Mouse (Mus musculus) heart, embryonic 13.5 days (tissue): ENCODE results near the gene Trim2. TPM values are rescaled to one million over a fixed set of nuclear protein-coding genes. Genes with fewer than 3 reads are reported as not detected.

Experiments used
- ATAC-seq: fragments of 200-750 bp; cut with Nextera tagmentation; 2 replicates; pipeline ENCODE4 v1.8.0; 2017; ENCODE audit warnings: moderate TSS enrichment; ENCODE audit not compliant: insufficient number of reproducible peaks, low FRiP score, low TSS enrichment; ENCODE audit errors: extremely low read depth
- H3K27ac ChIP-seq: fragments of 300-500 bp; sonication (generic); replicated peaks from 2 replicates; pipeline ENCODE4 v1.5.1; 2015; ENCODE audit warnings: moderate library complexity, mild to moderate bottlenecking, inconsistent platforms
- H3K27me3 ChIP-seq: fragments of 300-500 bp; sonication (generic); replicated peaks from 2 replicates; pipeline ENCODE4 v1.6.1; 2015; ENCODE audit warnings: mild to moderate bottlenecking, inconsistent platforms
- H3K36me3 ChIP-seq: fragments of 300-500 bp; sonication (generic); 2 replicates; pipeline ENCODE4 v1.6.1; 2015; ENCODE audit warnings: mild to moderate bottlenecking, inconsistent platforms
- H3K4me1 ChIP-seq: fragments of 300-500 bp; sonication (generic); 2 replicates; pipeline ENCODE4 v1.6.1; 2015; ENCODE audit warnings: inconsistent platforms
- H3K4me2 ChIP-seq: fragments of 300-500 bp; sonication (generic); 2 replicates; pipeline ENCODE4 v1.6.1; 2015; ENCODE audit warnings: inconsistent platforms, mild to moderate bottlenecking, moderate library complexity
- H3K4me3 ChIP-seq: fragments of 300-500 bp; sonication (generic); 2 replicates; pipeline ENCODE4 v1.5.1; 2015; ENCODE audit warnings: moderate library complexity, mild to moderate bottlenecking, inconsistent platforms
- H3K9ac ChIP-seq: fragments of 300-500 bp; sonication (generic); 2 replicates; pipeline ENCODE4 v1.6.1; 2015; ENCODE audit warnings: inconsistent platforms, mild to moderate bottlenecking, moderate library complexity
- H3K9me3 ChIP-seq: fragments of 300-500 bp; sonication (generic); 2 replicates; pipeline ENCODE4 v1.6.1; 2016; ENCODE audit warnings: inconsistent platforms
- WGBS: fragments of 180-500 bp; shearing (Covaris S2); methylation state at CpG from one replicate; pipeline ENCODE4 v1.1.7; 2015; ENCODE audit warnings: mixed read lengths; 5-methylcytosine and 5-hydroxymethylcytosine counted together
- polyA plus RNA-seq: library from polyadenylated mRNA; unstranded; fragments of >200 nt; fragmentation: Nextera tagmentation; extraction: Ambion mirVana; gene quantifications from 2 replicates; pipeline ENCODE4 v1.2.1, GENCODE M21; 2015

Gene Trim2
- polyA plus RNA-seq, 1 experiment from 2014 or later = 7.6 TPM

DNA sequence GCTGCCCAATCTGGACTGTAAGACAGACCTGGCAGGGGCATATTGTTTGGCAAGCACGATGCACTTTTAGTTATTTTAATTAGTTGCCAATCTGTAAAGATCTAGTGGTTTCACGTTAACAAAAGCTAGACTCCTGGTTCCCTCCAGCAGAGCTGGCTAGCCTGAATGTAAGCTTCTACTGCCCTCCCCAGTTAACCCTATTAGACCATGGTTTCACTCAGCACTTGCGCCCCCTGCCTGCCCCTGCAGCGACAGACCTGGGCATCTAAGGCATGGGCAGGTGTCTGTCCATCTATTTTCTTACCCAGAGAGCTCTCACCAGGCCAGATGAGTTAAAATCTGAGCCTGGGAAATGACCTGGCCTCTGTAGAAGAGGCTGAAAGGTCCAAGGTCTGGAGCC is 4.4 kb downstream of the Trim2 start:
- no peaks in the 10 kb centered on the region for H3K36me3 ChIP-seq
- peaks cover 18% of the 10 kb centered on the region for H3K4me1 ChIP-seq
- H3K9me3 ChIP-seq = 0 out of 2 replicates have a peak, but pooled peaks cover 3% of the 10 kb centered on the region
- H3K27me3 ChIP-seq = peaks cover 58% of the 10 kb centered on the region
- H3K4me2 ChIP-seq = no peak overlapping the region
- H3K27ac ChIP-seq = no peak overlapping the region
- H3K4me3 ChIP-seq = no peak overlapping the region
- WGBS = 18% methylated on average over 4 of the region's 4 CpGs
- no peak overlapping the region for H3K9ac ChIP-seq
- ATAC-seq = no peak

DNA sequence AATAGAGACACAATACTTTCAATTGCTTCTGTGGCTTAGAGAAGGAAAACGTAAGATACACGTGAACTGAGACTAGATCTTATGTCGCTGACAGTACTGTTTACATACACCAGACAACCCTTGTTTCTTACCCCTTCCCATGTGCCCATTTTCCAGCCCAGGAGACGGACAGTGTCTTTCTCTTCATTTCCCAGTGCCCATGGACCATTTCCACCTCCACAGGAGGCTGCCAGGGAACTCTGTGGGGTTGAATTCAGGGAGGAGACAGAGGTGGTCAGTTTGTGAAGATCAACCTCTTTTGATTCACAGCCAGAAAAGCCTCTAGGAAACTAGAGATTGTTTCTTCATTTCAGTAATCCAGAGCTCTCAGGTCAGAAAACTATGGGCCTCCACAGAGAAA is 5.0 kb downstream of the Trim2 start:
- Histone ChIP-seq H3K4me1 (peaks cover 18% of the 10 kb centered on the region), H3K9me3 (0 out of 2 replicates have a peak, but pooled peaks cover 3% of the 10 kb centered on the region), H3K4me2 (no peak overlapping the region), H3K9ac (no peak overlapping the region), H3K36me3 (no peaks in the 10 kb centered on the region), H3K4me3 (no peak overlapping the region), H3K27me3 (peaks cover 53% of the 10 kb centered on the region), H3K27ac (no peak overlapping the region)
- no peak for ATAC-seq
- 79% methylated on average over 4 of the region's 4 CpGs for WGBS

DNA sequence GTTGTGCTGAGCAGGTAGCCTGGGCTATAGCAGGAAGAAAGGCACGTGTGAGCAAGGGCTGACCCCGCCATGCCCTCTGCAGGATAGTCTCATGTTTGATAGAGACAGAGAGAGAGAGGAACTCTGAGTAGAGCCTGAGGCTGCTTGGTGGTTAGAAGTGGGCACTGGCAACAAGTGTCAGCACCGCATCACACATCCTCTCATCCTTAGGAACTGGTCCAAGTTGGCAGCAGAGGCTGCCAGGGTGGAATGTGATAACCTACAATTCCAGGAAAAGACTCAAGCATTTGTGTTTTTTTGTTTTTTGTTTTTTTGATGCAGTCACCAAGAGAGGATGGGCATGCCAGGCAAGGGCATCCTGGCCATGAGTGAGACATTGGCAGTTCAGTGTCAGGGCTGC is 8.5 kb downstream of the Trim2 start:
- Histone ChIP-seq H3K9ac (no peak overlapping the region), H3K4me1 (no peaks in the 10 kb centered on the region; the same call in 1 of the 2 replicates), H3K9me3 (0 out of 2 replicates have a peak, but pooled peaks cover 3% of the 10 kb centered on the region), H3K4me3 (no peak overlapping the region), H3K27me3 (peaks cover 18% of the 10 kb centered on the region), H3K27ac (no peak overlapping the region), H3K4me2 (no peak overlapping the region), H3K36me3 (no peaks in the 10 kb centered on the region)
- ATAC-seq = no peak
- WGBS = 38% methylated on average over 3 of the region's 3 CpGs

DNA sequence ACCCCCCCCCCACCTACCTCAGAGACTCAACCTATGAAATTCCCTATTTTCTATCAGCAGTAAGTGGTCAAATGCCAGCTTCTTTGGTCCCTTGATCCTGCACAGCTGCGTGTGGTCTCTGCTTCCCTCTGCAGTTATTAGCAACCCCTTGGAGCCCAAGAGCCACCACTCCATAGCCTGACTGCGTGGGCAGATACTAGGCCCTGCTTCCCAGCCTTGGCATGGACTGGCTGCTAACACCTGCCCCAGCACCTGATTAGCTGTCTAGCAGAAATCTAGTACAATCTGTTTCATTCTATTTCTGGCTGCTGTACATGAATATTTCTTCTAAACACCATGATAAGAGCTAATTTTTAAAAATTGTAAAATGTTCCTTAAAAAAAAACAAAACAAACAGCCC is 10.0 kb downstream of the Trim2 start:
- 46% methylated on average over 2 of the region's 2 CpGs for WGBS
- H3K4me2 ChIP-seq = no peak overlapping the region
- no peak overlapping the region for H3K4me3 ChIP-seq
- no peaks in the 10 kb centered on the region; the same call in 1 of the 2 replicates for H3K4me1 ChIP-seq
- 0 out of 2 replicates have a peak, but pooled peaks cover 3% of the 10 kb centered on the region for H3K9me3 ChIP-seq
- H3K36me3 ChIP-seq = no peaks in the 10 kb centered on the region
- no peak for ATAC-seq
- H3K27ac ChIP-seq = no peak overlapping the region
- peaks cover 3% of the 10 kb centered on the region for H3K27me3 ChIP-seq
- no peak overlapping the region for H3K9ac ChIP-seq

DNA sequence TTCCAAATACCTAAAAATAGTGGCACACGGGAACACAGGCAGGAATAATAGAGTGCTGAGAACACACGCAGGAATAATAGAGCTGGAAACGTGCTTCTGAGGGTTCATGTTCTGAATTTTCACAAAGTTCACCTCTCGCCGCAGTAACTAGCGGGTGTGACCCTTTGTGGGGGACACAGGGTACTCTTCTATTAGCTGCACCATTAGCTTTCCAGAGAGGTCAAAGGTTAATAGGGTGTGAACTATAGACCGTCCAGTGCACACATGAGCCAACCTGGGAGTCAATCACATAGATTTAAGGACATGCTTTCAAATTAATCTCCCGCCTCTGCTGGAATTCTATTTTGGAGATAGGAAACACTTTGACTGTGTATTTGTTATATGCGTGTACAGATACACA is 11.9 kb downstream of the Trim2 start:
- Histone ChIP-seq H3K36me3 (no peaks in the 10 kb centered on the region), H3K27ac (no peak overlapping the region), H3K27me3 (no peaks in the 10 kb centered on the region), H3K4me2 (no peak overlapping the region), H3K9ac (no peak overlapping the region), H3K4me3 (no peak overlapping the region), H3K9me3 (0 out of 2 replicates have a peak, but pooled peaks cover 3% of the 10 kb centered on the region), H3K4me1 (no peaks in the 10 kb centered on the region; the same call in 1 of the 2 replicates)
- ATAC-seq = no peak
- WGBS = 79% methylated on average over 9 of the region's 9 CpGs

DNA sequence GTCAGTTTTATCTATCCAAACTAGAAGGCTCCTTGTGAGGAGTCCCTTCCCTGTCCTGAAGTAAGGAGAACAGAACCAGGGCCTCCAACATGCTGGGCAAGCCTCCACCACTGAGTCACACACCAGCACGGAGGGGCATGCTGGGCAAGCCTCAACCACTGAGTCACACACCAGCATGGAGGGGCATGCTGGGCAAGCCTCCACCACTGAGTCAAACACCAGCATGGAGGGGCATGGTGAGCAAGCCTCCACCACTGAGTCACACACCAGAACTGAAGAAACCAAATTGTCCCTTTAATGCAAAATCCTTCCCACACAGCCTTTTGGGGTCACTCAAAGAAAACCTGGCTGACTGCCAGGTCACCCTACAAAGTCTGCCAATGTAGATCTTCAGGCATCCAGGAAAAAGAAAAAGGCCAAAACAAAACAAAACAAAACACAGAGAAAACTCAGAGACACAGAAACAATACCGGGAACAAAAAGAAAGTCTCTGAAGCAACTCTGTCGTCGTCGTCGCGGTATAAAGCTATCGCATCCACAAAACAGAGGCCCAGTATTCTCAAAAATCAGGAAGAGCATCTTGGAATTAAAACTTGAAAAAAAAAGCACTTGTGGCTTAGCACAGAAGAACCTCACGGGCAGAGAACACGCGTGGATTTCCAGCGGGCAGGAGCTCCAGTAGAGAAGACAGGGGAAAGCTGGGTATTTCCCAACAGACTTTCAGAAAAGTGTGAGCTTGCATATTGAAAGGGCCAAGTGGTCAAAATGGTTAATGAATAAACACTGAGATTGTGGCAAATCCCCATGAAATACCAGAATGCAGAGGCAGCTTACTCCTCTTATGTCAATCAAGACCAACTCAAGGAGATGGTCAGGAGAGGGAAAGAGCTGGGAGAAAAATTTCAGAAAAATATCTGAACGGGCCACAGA is 12.7 kb downstream of the Trim2 start:
- no peak overlapping the region for H3K4me3 ChIP-seq
- H3K4me1 ChIP-seq = no peaks in the 10 kb centered on the region; the same call in 1 of the 2 replicates
- no peak; the same call in 1 of the 2 replicates for ATAC-seq
- WGBS = 82% methylated on average over 13 of the region's 13 CpGs
- H3K27me3 ChIP-seq = no peaks in the 10 kb centered on the region
- no peak overlapping the region for H3K9ac ChIP-seq
- H3K36me3 ChIP-seq = no peaks in the 10 kb centered on the region
- no peaks in the 10 kb centered on the region for H3K9me3 ChIP-seq
- no peak overlapping the region for H3K4me2 ChIP-seq
- H3K27ac ChIP-seq = no peak overlapping the region

DNA sequence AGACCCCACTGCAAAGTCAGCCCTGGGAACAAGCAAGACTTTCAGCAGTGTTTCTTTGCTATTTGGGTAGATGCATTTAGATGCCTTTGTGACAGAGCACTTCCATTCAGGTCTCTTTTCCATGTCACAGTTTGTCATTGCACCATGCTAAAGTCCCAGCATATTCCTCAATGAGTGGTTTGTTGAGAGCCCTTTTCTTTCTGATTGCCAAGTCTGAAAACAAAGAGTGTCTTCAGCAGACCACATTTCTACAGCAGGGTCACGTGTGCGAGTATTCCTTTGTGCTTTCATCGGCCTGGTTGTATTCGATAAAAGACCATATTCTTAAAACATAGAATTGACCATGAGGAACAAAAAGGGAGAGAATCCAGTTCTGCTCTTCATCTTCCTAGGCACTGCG is 14.4 kb downstream of the Trim2 start:
- no peaks in the 10 kb centered on the region for H3K9me3 ChIP-seq
- no peak for ATAC-seq
- no peak overlapping the region for H3K27ac ChIP-seq
- no peaks in the 10 kb centered on the region; the same call in 1 of the 2 replicates for H3K27me3 ChIP-seq
- H3K4me1 ChIP-seq = no peaks in the 10 kb centered on the region
- no peaks in the 10 kb centered on the region for H3K36me3 ChIP-seq
- H3K9ac ChIP-seq = no peak overlapping the region
- no peak overlapping the region for H3K4me3 ChIP-seq
- WGBS = 81% methylated on average over 5 of the region's 5 CpGs
- no peak overlapping the region for H3K4me2 ChIP-seq

DNA sequence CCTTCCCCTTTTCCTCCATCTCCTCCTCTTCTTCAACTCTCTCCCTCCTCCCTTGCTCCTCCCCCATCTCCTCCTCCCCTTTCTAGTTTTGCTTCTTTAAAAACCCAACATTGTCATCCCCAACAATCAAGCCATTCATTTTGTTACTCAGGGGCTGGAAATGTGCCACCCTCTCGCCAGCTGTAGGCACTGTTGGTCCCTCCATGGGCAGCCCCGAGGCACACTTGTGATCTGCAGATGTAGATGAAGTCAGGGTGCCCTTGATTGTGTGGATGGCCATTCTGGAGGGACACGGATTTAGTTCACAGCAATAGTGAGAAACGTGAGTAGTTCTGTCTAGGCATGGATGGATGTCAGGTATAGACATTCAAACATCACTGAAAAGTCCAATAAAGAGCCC is 17.7 kb downstream of the Trim2 start:
- Histone ChIP-seq H3K27ac (no peak overlapping the region), H3K4me1 (peaks cover 3% of the 10 kb centered on the region), H3K9me3 (no peaks in the 10 kb centered on the region), H3K36me3 (no peaks in the 10 kb centered on the region), H3K27me3 (peaks cover 9% of the 10 kb centered on the region; the same call in 1 of the 2 replicates), H3K9ac (no peak overlapping the region), H3K4me3 (no peak overlapping the region), H3K4me2 (no peak overlapping the region)
- ATAC-seq = no peak
- WGBS = 65% methylated on average over 4 of the region's 4 CpGs

DNA sequence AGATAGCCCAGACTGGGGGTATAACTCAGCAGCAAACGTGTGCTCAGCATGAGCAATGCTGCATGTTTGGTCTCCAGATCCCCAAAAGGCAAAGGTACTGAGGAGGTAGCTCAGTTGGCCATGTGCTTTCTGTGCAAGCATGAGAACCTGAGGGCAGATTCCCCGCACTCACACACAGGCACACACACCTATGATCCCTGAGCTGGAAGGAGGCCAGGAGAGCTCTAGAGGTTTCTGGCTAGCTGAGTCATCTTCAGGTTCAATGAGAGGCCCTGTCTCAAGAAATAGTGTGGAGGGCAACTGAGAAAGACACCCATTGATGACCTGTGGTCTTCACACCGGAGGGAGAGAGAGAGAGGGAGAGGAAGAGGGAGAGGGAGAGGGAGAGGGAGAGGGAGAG is 19.4 kb downstream of the Trim2 start:
- Histone ChIP-seq H3K9ac (no peak overlapping the region), H3K4me1 (peaks cover 20% of the 10 kb centered on the region), H3K4me2 (no peak overlapping the region), H3K36me3 (no peaks in the 10 kb centered on the region), H3K27me3 (peaks cover 9% of the 10 kb centered on the region; the same call in 1 of the 2 replicates), H3K4me3 (no peak overlapping the region), H3K27ac (no peak overlapping the region), H3K9me3 (no peaks in the 10 kb centered on the region)
- ATAC-seq = no peak
- WGBS = 62% methylated on average over 2 of the region's 3 CpGs

DNA sequence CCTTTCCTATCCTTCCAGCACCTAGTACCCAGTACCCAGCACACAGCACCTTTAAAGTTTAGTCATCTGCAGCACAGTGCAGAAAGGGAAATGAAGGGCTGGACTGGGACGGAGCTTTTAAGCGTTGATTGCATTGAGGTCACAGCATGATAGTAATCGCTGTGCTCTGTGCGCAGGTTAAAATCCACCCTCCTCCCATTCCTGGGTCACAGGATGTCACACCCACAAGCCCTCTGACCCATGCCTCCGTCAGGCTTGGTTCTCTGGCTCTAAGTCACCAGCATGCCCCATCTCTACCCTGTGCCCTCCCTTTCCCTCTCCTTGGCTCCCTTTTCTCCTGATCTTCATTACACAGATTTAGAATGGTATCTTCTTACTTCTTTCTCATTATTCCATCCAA is 20.4 kb downstream of the Trim2 start:
- Histone ChIP-seq H3K27me3 (peaks cover 9% of the 10 kb centered on the region; the same call in 1 of the 2 replicates), H3K4me2 (no peak overlapping the region), H3K4me3 (no peak overlapping the region), H3K9me3 (no peaks in the 10 kb centered on the region), H3K36me3 (no peaks in the 10 kb centered on the region), H3K27ac (no peak overlapping the region), H3K9ac (no peak overlapping the region), H3K4me1 (peaks cover 29% of the 10 kb centered on the region)
- 70% methylated on average over 5 of the region's 5 CpGs for WGBS
- ATAC-seq = no peak

DNA sequence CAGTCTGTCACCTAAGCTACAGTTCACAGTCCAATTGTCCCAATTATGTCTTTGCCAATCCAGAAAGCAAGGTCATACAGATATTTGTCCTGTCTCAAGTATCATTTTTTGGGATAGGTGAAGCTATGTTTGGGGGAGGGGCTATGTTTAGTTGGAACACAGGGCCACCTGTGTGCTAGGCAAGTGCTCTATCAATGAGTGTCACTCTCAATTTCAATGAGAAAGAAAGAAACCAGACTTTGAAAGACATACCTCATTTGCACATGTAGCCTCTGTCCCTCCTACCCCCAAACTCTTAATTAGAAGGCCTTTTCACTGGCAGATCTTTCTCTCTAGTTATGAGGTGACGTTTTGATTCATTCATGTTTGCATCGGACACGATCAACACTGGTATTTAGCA is 21.9 kb downstream of the Trim2 start:
- no peaks in the 10 kb centered on the region for H3K9me3 ChIP-seq
- no peak overlapping the region for H3K4me3 ChIP-seq
- H3K9ac ChIP-seq = no peak overlapping the region
- no peak overlapping the region for H3K4me2 ChIP-seq
- whole genome bisulfite sequencing = 83% methylated on average over 3 of the region's 3 CpGs
- no peak for ATAC-seq
- H3K36me3 ChIP-seq = no peaks in the 10 kb centered on the region
- H3K27me3 ChIP-seq = peaks cover 9% of the 10 kb centered on the region; the same call in 1 of the 2 replicates
- H3K4me1 ChIP-seq = peaks cover 29% of the 10 kb centered on the region
- H3K27ac ChIP-seq = no peak overlapping the region
